Mouse (Mus musculus): ENCODE results near the gene Kctd14.

Gene Kctd14

GRCm38 (mm10) chr7:97438986-97439385 lies 12.1 kb upstream of the Kctd14 start:
- in situ Hi-C loops (cut with MboI, MseI): no loop called here

GRCm38 (mm10) chr7:97446171-97446925 lies 4.8 kb upstream of the Kctd14 start:
- in situ Hi-C loops (cut with MboI, MseI): no loop called here

- in situ Hi-C loops (cut with MboI, MseI): no loop called here
These were observed 4.0 kb upstream of the Kctd14 start for GRCm38 (mm10) chr7:97447050-97447531.

- in situ Hi-C loops (cut with MboI, MseI): no loop called here
These were observed 1.1 kb downstream of the Kctd14 start for GRCm38 (mm10) chr7:97452196-97452595.

- in situ Hi-C loops (cut with MboI, MseI): no loop called here
These were observed 2.2 kb downstream of the Kctd14 start for GRCm38 (mm10) chr7:97453141-97453921.

- in situ Hi-C loops (cut with MboI, MseI): no loop called here
These were observed 3.7 kb downstream of the Kctd14 start for GRCm38 (mm10) chr7:97454795-97455194.

GRCm38 (mm10) chr7:97455577-97455976 lies 4.5 kb downstream of the Kctd14 start:
- in situ Hi-C loops (cut with MboI, MseI): no loop called here

GRCm38 (mm10) chr7:97473001-97473400 lies 21.9 kb downstream of the Kctd14 start:
- in situ Hi-C loops (cut with MboI, MseI): no loop called here

- in situ Hi-C loops (cut with MboI, MseI): no loop called here
These were observed 28.2 kb downstream of the Kctd14 start for GRCm38 (mm10) chr7:97479349-97479748.

- in situ Hi-C loops (cut with MboI, MseI): no loop called here
These were observed 29.2 kb downstream of the Kctd14 start for GRCm38 (mm10) chr7:97480290-97480689.

- in situ Hi-C loops (cut with MboI, MseI): no loop called here
These were observed 29.8 kb downstream of the Kctd14 start, which contains the start of gene Ints4 for GRCm38 (mm10) chr7:97480821-97481339. TSS of gene Ints4 (plus strand) at chr7:97480956.

- in situ Hi-C loops (cut with MboI, MseI): no loop called here
These were observed 32.3 kb downstream of the Kctd14 start for GRCm38 (mm10) chr7:97483378-97483777.

GRCm38 (mm10) chr7:97491157-97491556 lies 40.0 kb downstream of the Kctd14 start:
- in situ Hi-C loops (cut with MboI, MseI): no loop called here

GRCm38 (mm10) chr7:97492420-97492819 lies 41.3 kb downstream of the Kctd14 start:
- in situ Hi-C loops (cut with MboI, MseI): no loop called here

GRCm38 (mm10) chr7:97495052-97495451 lies 43.9 kb downstream of the Kctd14 start:
- in situ Hi-C loops (cut with MboI, MseI): no loop called here

- in situ Hi-C loops (cut with MboI, MseI): no loop called here
These were observed 49.6 kb downstream of the Kctd14 start for GRCm38 (mm10) chr7:97500555-97501209.

Data from T-helper 2 cell (primary cell).